Mouse (Mus musculus) hindbrain, embryonic 12.5 days (tissue): ENCODE data around the gene H2-M3. TPM values are rescaled to one million over a fixed set of nuclear protein-coding genes. Genes with fewer than 3 reads are reported as not detected.
"Not testable (repeated sequence)": the region's sequence is repeated elsewhere in the genome, so short reads cannot be mapped to it uniquely, and the experiment has no call there.

Source experiments
- ATAC-seq: fragments of 200-750 bp; cut with Nextera tagmentation; 2 replicates; pipeline ENCODE4 v1.8.0; 2017; ENCODE audit warnings: moderate TSS enrichment; ENCODE audit not compliant: low FRiP score
- H3K27ac ChIP-seq: fragments of 300-500 bp; sonication (generic); 2 replicates; pipeline ENCODE4 v1.5.1; 2016; ENCODE audit warnings: mild to moderate bottlenecking
- H3K27me3 ChIP-seq: fragments of 300-500 bp; sonication (generic); 2 replicates; pipeline ENCODE4 v1.6.1; 2016; ENCODE audit warnings: mild to moderate bottlenecking
- H3K36me3 ChIP-seq: fragments of 300-500 bp; sonication (generic); 2 replicates; pipeline ENCODE4 v1.6.1; 2016; ENCODE audit warnings: mild to moderate bottlenecking
- H3K4me1 ChIP-seq: fragments of 300-500 bp; sonication (generic); 2 replicates; pipeline ENCODE4 v1.6.1; 2016
- H3K4me2 ChIP-seq: fragments of 300-500 bp; sonication (generic); replicated peaks from 2 replicates; pipeline ENCODE4 v1.6.1; 2016; ENCODE audit warnings: mild to moderate bottlenecking
- H3K4me3 ChIP-seq: fragments of 300-500 bp; sonication (generic); 2 replicates; pipeline ENCODE4 v1.5.1; 2016; ENCODE audit warnings: mild to moderate bottlenecking
- H3K9ac ChIP-seq: fragments of 300-500 bp; sonication (generic); 2 replicates; pipeline ENCODE4 v1.6.1; 2016; ENCODE audit warnings: mild to moderate bottlenecking, moderate library complexity
- H3K9me3 ChIP-seq: fragments of 300-500 bp; sonication (generic); replicated peaks from 2 replicates; pipeline ENCODE4 v1.6.1; 2016; ENCODE audit warnings: mild to moderate bottlenecking
- WGBS: fragments of 180-500 bp; shearing (Covaris S2); methylation state at CpG from one replicate; pipeline ENCODE4 v1.1.7; 2016; 5-methylcytosine and 5-hydroxymethylcytosine counted together
- polyA plus RNA-seq: library from polyadenylated mRNA; unstranded; fragments of >200 nt; fragmentation: Nextera tagmentation; extraction: Ambion mirVana; gene quantifications from 2 replicates; pipeline ENCODE4 v1.2.1, GENCODE M21; 2016

H2-M3 gene
- 0.92 and 0.95 TPM in 2 replicates for polyA plus RNA-seq

DNA sequence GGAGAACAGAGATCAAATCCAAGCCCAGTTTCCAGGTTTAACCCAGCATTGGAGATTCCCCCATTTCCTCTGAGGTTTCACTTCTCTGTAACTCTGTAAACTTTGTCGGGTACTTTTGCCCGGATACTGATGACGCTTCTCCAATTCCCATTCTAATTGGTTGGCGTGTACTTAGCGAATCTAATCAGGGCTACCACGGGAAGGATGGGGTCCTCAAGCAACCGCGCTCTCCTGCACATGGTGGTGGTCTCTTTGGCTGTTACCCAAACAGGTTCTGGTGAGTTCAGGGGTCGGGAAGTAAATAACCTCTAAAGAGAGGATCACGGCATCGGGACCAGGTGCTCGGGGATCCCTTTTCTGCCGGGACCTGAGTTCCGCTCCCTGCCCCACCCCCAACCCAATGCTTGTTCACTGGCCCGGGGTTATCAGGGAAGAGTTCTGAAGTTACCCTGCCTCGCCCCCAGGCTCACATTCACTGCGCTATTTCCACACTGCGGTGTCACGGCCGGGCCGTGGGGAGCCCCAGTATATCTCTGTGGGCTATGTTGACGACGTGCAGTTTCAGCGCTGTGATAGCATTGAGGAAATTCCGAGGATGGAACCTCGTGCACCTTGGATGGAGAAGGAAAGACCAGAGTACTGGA is at the start of gene H2-M3:
H2-M3 (plus strand) TSS at position 163 of the 644 bp plus-strand sequence.
- no peaks in the 10 kb centered on the region for H3K36me3 ChIP-seq
- 5% methylated on average over 26 of the region's 26 CpGs for whole genome bisulfite sequencing
- H3K4me1 ChIP-seq: no peaks in the 10 kb centered on the region
- H3K9me3 ChIP-seq: no peaks in the 10 kb centered on the region
- peak; percentile 97 for ATAC-seq
- no peak within 1 kb of the TSS for H3K27ac ChIP-seq
- 0 out of 2 replicates have a peak, but pooled peaks cover 5% of the 10 kb centered on the region for H3K27me3 ChIP-seq
- peak within 1 kb of the TSS; percentile 94 for H3K4me2 ChIP-seq
- H3K9ac ChIP-seq: no peak within 1 kb of the TSS; the same call in 1 of the 2 replicates
- peak within 1 kb of the TSS; percentile 45 for H3K4me3 ChIP-seq

DNA sequence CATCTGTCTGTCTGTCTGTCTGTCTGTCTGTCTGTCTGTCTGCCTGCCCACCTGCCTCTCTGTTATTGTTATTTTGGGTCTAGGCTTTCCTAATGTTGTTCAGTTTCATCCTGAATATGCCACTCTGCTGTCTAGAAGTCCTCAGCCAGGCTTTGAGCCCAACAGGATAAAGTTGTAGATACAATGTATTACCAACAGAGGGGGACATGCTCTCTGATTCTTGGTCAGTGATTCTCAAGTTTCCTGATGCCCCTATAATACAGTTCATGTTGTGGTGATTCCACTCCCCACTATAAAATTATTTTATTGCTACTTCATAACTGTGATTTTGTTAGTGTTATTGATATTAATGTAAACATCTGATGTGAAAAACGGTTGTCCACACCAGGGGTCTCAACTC is 48.1 kb upstream of the H2-M3 start:
- Histone ChIP-seq H3K4me1 (no peaks in the 10 kb centered on the region), H3K9me3 (no peaks in the 10 kb centered on the region), H3K27me3 (no peaks in the 10 kb centered on the region), H3K4me3 (no peak overlapping the region), H3K36me3 (no peaks in the 10 kb centered on the region), H3K4me2 (no peak overlapping the region), H3K27ac (no peak overlapping the region), H3K9ac (no peak overlapping the region)
- ATAC-seq: no peak
- WGBS: 33% methylated on average over 1 of the region's 1 CpGs

DNA sequence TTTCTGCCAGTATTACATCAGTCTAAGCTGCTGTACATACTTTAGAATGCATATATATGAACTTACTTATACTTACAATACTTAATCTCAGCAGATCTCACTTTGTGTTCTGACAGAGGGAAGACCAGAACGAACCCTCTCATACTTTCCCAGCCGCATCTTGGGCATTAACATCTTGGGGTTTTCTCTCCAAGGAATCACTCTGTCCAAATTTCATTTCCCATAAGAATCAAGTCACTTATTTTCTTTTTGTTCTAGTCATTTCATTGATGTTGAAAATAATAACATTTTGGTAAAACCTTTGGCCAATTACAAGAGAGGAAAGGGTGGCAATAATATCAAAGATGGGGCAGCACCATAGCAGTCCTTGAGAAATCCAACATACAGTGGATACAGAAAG is 32.8 kb upstream of the H2-M3 start, which contains the start of gene Olfr97:
Olfr97 (minus strand) TSS at position 101 of the 400 bp plus-strand sequence.
- not testable (repeated sequence) for ATAC-seq, H3K27ac ChIP-seq, H3K27me3 ChIP-seq, H3K4me3 ChIP-seq, H3K4me2 ChIP-seq, H3K4me1 ChIP-seq, H3K9me3 ChIP-seq, H3K36me3 ChIP-seq, H3K9ac ChIP-seq
- WGBS: 92% methylated on average over 2 of the region's 2 CpGs

DNA sequence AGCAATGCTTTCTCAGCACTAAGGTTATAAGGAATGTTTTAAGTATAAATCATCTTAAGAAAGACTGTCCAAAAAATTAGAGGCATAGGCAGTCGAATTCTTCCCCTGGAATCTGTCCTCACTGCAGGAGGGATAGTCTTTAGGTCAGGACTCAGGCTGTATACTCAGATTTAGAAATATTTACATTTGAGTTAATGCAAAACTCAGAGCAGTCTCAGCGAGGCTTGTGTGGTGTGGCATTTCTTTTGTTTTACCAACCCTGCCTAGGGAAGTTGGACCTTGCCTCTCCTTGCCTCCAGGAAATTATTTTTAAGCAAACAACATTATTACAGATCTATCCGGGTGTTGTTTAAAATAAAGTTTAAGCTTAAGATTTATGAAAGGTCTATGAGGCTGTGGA is 27.8 kb upstream of the H2-M3 start:
- Histone ChIP-seq H3K4me1 (no peaks in the 10 kb centered on the region), H3K4me2 (no peak overlapping the region), H3K27me3 (no peaks in the 10 kb centered on the region), H3K4me3 (no peak overlapping the region), H3K36me3 (no peaks in the 10 kb centered on the region), H3K27ac (no peak overlapping the region), H3K9ac (no peak overlapping the region), H3K9me3 (no peaks in the 10 kb centered on the region; the same call in 1 of the 2 replicates)
- no peak for ATAC-seq
- 56% methylated on average over 3 of the region's 3 CpGs for WGBS

DNA sequence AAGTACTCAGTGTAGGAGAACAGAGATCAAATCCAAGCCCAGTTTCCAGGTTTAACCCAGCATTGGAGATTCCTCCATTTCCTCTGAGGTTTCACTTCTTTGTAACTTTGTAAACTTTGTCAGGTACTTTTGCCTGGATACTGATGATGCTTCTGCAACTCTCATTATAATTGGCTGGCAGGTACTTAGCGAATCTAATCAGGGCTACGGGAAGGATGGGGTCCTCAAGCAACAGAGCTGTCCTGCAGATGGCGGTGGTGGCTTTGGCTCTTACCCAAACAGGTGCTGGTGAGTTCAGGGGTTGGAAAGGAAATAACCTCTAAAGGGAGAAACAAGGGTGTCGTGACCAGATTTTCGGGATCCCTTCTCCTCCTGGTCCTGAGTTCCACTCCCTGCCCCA is 23.3 kb upstream of the H2-M3 start:
- no peak overlapping the region for H3K4me2 ChIP-seq
- no peak overlapping the region for H3K9ac ChIP-seq
- H3K4me3 ChIP-seq: no peak overlapping the region
- H3K27ac ChIP-seq: no peak overlapping the region
- H3K36me3 ChIP-seq: no peaks in the 10 kb centered on the region
- ATAC-seq: no peak
- H3K9me3 ChIP-seq: no peaks in the 10 kb centered on the region
- no peaks in the 10 kb centered on the region for H3K27me3 ChIP-seq
- H3K4me1 ChIP-seq: no peaks in the 10 kb centered on the region
- 43% methylated on average over 5 of the region's 5 CpGs for WGBS

DNA sequence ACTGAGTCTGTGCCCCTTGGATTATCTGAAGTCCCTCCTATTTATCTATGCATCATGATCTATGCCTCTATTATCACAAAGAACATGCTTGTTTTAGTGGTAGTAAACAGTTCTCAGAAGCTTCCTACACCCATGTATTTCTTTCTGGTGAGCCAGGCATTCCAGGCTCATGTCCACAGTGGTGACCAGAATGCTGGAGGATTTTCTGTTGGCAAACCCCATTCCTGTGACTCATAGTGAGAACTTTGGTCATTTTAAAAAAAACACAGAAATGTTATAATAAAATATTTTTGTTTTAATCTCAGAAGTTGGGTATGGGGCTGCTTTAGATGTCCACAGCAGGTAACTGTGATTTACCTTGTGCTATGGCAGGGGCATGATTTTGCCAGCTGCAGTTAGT is 20.6 kb upstream of the H2-M3 start:
- H3K9ac ChIP-seq: no peak overlapping the region
- H3K36me3 ChIP-seq: no peaks in the 10 kb centered on the region
- no peaks in the 10 kb centered on the region for H3K9me3 ChIP-seq
- H3K4me3 ChIP-seq: no peak overlapping the region
- H3K4me2 ChIP-seq: no peak overlapping the region
- no peak overlapping the region for H3K27ac ChIP-seq
- no peak for ATAC-seq
- H3K4me1 ChIP-seq: no peaks in the 10 kb centered on the region
- H3K27me3 ChIP-seq: no peaks in the 10 kb centered on the region

DNA sequence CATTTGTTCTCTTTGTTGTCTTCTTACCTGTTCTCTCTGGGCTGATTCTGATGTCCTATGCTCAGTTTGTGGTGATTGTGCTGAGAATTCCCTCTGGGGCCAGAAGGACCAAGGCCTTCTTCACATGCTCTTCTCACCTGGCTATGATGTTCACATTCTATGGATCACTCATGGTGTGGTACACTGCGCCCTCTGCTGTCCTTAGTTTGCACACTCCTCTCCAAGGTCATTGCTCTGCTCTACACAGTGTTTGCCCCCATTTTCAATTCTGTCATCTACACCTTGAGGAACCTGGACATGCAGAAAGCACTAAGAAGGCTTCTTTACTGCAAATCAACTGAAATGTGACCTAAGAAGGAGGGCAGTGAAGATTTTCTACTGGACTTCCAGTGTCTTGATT is 19.5 kb upstream of the H2-M3 start:
- H3K9ac ChIP-seq: no peak overlapping the region
- no peak overlapping the region for H3K27ac ChIP-seq
- H3K4me2 ChIP-seq: no peak overlapping the region
- no peaks in the 10 kb centered on the region for H3K27me3 ChIP-seq
- H3K4me1 ChIP-seq: no peaks in the 10 kb centered on the region
- WGBS: 15% methylated on average over 1 of the region's 1 CpGs
- no peak overlapping the region for H3K4me3 ChIP-seq
- ATAC-seq: no peak
- H3K9me3 ChIP-seq: no peaks in the 10 kb centered on the region
- H3K36me3 ChIP-seq: no peaks in the 10 kb centered on the region

DNA sequence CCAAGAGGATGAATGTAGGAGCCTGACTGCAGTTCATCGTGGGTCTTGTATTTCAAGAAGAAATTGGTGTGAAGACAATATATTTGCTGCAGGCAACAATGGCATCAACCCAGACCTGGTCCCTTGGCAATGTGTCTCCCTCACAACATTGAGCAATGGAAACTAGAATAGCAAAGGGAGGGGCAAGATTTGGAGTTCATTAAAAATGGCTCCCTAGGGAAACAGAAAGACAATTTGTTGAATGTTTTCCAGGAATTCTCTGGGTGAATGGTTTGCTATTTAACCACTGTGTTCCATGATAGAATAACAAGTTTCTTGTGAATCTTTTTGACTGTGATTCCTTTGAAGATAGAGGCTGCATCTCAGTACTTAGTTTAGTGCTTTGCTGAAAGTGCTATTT is 6.4 kb upstream of the H2-M3 start, which contains the start of gene Olfr98:
Olfr98 (minus strand) TSS at position 124 of the 400 bp plus-strand sequence.
- no peaks in the 10 kb centered on the region for H3K27me3 ChIP-seq
- no peak within 1 kb of the TSS for H3K4me2 ChIP-seq
- no peaks in the 10 kb centered on the region for H3K4me1 ChIP-seq
- ATAC-seq: no peak
- no peak within 1 kb of the TSS for H3K9ac ChIP-seq
- H3K9me3 ChIP-seq: no peaks in the 10 kb centered on the region
- H3K27ac ChIP-seq: no peak within 1 kb of the TSS
- H3K4me3 ChIP-seq: no peak within 1 kb of the TSS
- no peaks in the 10 kb centered on the region for H3K36me3 ChIP-seq
- 90% methylated on average over 1 of the region's 1 CpGs for WGBS

DNA sequence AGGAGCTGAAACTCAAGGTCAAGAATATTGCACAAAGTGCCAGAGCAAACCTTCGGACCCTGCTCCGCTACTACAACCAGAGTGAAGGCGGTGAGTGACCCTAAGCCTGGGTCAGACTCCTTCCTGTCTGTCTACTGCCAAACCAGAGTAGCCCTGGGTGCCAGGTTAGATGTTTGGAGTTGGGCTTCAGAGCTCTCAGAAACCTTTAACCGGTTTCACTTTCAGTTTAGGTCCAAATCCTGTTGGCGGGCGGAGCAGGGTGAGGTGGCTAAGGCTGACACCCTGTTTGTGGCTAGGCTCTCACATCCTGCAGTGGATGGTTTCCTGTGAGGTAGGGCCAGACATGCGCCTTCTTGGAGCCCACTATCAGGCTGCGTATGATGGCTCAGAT is 677 bp downstream of the H2-M3 start:
- H3K36me3 ChIP-seq: no peaks in the 10 kb centered on the region
- no peak overlapping the region for H3K9ac ChIP-seq
- H3K27ac ChIP-seq: no peak overlapping the region
- H3K4me3 ChIP-seq: peak overlapping the region; percentile 45
- peak overlapping the region; percentile 94 for H3K4me2 ChIP-seq
- no peaks in the 10 kb centered on the region for H3K9me3 ChIP-seq
- H3K4me1 ChIP-seq: no peaks in the 10 kb centered on the region
- WGBS: 69% methylated on average over 8 of the region's 8 CpGs
- H3K27me3 ChIP-seq: 0 out of 2 replicates have a peak, but pooled peaks cover 5% of the 10 kb centered on the region
- ATAC-seq: peak; percentile 20

DNA sequence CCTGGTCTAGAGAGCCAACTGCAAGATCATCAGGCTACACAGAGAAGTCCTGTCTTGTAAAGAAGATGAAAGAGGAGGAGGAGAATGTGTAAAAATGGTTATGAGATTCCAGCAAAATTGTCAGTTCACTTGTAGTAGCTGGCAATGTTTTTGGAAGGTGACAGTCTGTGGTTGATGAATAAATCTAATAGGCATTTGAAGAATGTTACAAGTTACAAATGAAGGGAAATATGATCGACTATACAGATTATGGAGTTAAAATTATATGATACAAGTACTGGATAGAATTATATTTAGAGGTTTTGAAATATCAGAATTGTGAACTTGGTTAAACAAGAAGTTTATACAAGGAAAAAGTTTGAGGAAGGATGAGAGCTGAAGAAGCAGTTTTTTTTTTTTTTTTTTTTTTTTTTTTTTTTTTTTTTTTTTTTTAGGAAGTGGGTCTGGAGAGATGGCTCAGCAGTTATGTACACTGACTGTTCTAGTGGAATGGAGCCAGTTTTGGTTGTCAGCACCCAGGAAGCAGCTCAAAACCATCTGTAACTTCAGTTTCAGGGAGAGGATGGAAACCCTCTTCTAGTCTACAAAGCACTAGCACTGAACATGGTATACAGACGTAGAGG is 5.7 kb downstream of the H2-M3 start:
- Histone ChIP-seq H3K4me1 (no peaks in the 10 kb centered on the region), H3K9me3 (no peaks in the 10 kb centered on the region), H3K27ac (no peak overlapping the region), H3K4me3 (no peak overlapping the region), H3K9ac (no peak overlapping the region), H3K36me3 (no peaks in the 10 kb centered on the region), H3K27me3 (0 out of 2 replicates have a peak, but pooled peaks cover 4% of the 10 kb centered on the region), H3K4me2 (no peak overlapping the region)
- no peak for ATAC-seq
- 85% methylated on average over 2 of the region's 2 CpGs for WGBS

DNA sequence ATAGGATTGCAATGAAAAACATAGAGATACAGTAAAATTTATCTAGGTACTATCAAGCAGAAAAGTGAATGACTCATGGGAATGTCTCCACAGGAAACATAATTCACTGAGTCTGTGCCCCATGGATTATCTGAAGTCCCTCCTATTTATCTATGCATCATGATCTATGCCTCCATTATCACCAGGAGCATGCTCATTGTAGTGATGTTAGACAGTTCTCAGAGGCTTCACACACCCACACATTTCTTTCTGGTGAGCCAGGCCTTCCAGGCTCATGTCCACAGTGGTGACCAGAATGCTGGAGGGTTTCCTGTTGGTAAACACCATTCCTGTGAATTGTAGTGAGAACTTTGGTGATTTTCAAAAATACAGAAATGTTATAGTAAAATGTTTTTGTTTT is 6.6 kb downstream of the H2-M3 start:
- H3K4me2 ChIP-seq: no peak overlapping the region
- no peaks in the 10 kb centered on the region for H3K9me3 ChIP-seq
- H3K27ac ChIP-seq: no peak overlapping the region
- H3K9ac ChIP-seq: no peak overlapping the region
- no peaks in the 10 kb centered on the region for H3K27me3 ChIP-seq
- H3K4me3 ChIP-seq: no peak overlapping the region
- ATAC-seq: no peak
- H3K4me1 ChIP-seq: no peaks in the 10 kb centered on the region
- H3K36me3 ChIP-seq: no peaks in the 10 kb centered on the region

DNA sequence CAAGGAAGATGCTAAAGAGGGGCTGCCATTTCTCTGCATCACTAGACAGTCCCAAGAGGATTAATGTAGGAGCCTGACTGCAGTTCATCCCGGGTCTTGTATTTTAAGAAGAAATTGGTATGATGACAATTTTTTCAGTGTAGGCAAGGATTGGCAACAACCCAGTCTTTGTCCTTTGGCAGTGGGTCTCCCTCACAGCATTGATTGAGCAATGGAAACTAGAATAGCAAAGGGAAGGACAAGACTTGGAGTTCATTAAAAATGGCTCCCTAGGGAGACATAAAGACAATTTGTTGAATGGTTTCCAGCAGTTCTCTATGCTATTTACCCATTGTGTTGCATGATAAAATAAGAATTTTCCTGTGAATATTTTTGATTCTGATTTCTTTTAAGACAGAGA is 10.3 kb downstream of the H2-M3 start:
- H3K27ac ChIP-seq: no peak overlapping the region
- WGBS: 91% methylated on average over 1 of the region's 1 CpGs
- ATAC-seq: no peak
- H3K4me3 ChIP-seq: no peak overlapping the region
- H3K9ac ChIP-seq: no peak overlapping the region
- H3K4me1 ChIP-seq: no peaks in the 10 kb centered on the region
- no peaks in the 10 kb centered on the region for H3K36me3 ChIP-seq
- H3K27me3 ChIP-seq: no peaks in the 10 kb centered on the region
- H3K4me2 ChIP-seq: no peak overlapping the region
- H3K9me3 ChIP-seq: no peaks in the 10 kb centered on the region

DNA sequence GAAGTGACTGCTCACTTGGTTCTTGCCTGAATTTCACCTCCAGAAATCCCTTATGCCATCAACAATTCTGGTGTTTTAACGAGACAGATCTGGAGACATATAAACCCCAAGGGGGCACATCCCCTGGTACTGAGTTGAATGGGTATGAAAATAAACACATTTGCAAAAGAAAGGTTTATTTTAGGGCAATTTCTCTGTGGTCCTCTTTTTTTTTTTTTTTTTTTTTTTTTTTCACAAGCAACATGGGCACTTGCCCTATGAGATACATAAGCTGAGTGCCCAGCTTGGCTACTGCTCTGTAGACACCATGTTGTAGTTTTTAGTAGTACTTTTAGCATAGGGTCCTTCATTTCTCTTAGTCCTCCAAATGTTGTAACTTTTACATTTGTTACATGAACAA is 13.3 kb downstream of the H2-M3 start, which contains the start of gene Olfr99:
Olfr99 (minus strand) TSS at position 101 of the 400 bp plus-strand sequence.
- ATAC-seq: no peak
- Histone ChIP-seq H3K9me3 (no peaks in the 10 kb centered on the region), H3K27ac (no peak within 1 kb of the TSS), H3K9ac (no peak within 1 kb of the TSS), H3K27me3 (no peaks in the 10 kb centered on the region), H3K4me2 (no peak within 1 kb of the TSS), H3K4me3 (no peak within 1 kb of the TSS), H3K4me1 (no peaks in the 10 kb centered on the region), H3K36me3 (no peaks in the 10 kb centered on the region)
- 73% methylated on average over 1 of the region's 1 CpGs for WGBS
